Mouse (Mus musculus) R1 (cell line): ENCODE results near the gene Srgn.

ENCODE experiments used
- DNase-seq: peaks from one replicate; pipeline ENCODE4 v3.0.0-alpha.2; 2018; ENCODE audit warnings: low read depth, low spot score

Srgn gene

DNA sequence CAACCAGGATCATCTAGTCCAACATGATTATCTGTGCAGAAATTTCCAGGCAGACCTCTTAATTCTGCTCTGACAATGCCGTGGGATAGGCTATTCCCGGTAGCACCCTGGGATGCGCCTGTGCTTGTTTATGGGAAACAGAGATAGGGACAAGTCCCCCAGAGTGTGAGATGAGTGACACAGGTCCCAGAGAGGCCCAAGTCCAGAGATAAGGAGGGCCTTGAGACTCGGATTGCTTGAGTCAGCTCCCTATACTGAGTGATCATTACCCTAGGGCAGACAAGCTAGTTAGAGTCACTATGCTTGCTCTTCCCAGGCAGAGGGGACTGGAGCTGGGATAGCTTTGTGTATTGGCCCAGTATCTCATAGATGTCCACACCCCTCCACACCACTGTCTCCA lies 5.5 kb downstream of the Srgn start:
- DNase-seq = no peak

DNA sequence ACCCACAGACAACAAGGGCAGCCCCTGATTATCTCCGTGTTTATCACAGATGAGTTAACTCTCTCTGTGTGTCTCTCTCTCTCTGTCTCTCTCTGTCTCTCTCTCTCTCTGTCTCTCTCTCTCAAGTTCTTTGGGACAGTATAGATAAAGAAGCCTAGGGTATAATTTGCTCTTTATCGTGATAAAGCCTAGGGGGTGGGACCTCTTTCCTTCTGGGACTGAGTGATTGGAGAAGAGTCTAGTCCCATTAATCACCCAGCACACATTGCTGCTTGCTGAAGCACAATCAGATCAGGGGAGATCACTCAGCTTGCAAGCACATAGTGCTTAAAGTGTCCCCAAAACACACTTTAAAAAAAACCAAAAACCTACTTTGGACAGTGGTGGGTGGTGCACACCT lies 6.3 kb downstream of the Srgn start:
- DNase-seq = no peak

DNA sequence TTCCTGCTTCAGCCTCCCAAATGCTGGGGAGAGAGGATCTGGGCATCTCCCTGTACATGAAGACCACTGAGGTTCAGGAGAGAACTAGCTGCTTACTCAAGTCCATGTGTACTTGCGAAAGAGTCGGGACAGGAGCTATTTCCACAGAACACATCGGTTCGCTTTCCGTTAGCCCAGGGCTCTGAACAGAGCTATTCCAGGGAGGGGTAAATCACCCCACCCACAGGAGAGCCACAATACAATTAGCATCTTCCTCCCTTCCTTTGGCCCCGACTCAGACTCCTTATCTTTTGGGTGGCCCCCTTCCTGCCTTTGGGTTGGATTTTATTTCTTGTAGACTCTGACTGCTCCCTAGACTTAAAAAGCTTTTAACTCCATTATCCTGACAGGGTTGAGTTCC lies 9.7 kb downstream of the Srgn start:
- DNase-seq = no peak

DNA sequence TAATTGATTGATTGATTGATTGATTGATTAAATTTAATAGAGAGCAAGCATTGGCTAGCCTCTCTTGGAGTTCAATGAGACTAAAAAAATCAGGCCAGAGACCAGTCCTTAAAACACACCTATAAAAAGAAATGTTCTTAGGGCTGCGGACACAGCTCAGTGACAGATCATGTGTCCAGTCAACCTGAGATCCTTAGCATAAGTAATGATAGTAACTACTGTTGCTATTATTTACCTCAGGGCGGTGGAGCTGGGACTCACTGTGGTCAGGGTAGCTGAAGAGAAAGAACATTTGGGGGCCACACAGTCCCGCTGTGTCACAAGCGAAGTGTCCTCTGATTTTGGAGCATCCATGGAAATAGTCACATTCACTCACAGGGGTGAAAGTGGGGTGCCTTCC lies 14.4 kb downstream of the Srgn start:
- DNase-seq = no peak

DNA sequence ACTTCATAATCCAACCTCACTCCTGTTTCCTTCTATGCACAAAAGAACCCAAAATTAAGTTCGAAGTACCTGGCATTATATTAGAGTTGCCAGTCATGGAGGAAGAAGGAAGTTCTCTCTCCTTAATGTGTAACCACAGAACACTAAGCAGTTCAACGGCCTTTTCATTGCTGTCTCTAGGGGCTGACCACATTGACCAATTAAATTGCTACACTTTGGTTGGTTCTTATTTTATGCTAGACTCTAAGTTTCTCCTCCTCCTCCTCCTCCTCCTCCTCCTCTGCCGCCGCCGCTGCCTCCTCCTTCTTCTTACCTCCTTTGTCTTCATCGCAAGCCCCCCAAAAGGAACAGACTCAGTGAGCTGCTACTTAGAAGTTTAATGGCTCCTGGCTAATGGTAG lies 15.7 kb downstream of the Srgn start:
- no peak for DNase-seq

DNA sequence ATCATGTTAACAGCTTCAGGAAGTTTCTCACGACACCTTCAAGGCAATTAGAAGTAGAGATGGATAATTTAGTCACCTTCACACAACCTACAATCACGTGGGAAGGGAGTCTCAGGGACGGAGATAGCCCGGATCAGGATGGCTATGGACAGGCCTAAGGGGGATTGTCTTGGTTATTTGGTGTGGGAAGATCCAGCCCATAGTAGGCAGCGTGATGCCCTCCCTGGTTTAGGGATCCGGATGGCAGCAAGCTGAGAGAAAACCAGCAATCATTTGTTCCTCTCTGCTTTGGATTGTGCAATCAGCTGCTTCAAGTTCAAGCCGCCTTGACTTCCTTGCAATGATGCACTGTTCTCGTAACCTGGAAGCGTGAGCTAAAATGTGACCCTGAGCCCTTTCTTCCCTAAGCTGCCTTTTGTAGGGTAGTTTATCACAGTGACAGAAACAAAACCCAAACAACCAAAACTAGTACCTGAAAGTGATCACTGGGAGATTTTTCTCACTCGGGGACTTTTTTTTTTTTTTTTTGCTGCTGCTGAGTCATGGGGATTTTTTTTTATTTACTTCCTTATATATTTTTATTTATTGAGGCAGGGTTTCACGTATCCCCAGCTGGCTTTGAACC lies 18.1 kb downstream of the Srgn start:
- DNase-seq = no peak

DNA sequence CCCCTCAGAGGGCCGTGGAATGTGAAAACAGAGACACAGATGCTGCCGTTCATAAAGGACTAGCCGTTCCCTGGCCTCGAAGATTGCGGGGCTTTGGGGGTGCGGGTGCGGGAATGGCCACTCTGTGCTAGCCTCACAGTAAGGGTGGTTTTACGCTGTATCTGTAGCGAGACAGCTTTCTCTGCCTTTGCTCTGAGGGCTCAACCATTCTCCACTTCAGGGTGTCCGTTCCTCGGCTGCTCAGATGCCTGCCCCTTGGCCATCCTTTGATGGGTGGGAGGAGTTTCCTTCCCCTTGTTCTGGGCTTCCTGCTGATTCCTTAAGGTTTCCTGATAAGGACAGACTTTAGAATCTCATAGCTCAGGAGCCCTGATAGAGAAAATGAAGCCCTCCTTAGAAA lies 18.8 kb downstream of the Srgn start:
- DNase-seq = no peak

DNA sequence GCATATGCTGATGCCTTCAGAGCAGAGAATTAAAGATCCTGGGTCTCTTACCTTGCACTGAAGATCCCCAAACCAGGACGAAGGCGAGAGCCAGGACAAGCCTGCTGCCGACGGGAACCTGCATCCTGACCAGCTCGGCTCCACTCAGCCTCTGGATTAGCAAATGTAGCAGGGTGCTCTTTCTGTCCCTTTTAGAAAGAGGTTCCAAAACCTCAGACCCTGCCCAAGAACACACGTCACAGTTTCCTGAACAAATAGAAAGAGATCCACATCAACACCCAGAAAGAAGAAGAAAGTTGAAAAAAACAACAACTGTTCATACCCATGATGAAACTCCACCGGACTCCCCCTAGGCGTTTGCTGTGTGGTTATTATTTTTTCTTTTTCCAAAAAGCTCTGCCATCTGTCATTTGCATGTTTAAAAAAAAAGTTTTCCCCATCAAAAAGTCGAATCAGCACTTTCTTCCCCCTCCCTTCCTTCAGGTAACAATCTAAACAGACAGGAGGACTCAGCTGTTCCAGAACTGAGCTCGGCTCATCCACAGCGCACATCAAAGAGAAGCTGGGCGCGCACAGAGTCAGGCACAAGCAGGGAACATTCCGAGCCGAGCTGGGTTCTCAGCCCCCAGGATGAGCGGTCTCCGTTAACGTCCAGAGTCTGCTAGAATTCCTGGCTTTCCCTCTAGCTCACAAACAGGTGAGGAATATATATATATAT lies 19.5 kb downstream of the Srgn start:
- peak; percentile 57 for DNase-seq

DNA sequence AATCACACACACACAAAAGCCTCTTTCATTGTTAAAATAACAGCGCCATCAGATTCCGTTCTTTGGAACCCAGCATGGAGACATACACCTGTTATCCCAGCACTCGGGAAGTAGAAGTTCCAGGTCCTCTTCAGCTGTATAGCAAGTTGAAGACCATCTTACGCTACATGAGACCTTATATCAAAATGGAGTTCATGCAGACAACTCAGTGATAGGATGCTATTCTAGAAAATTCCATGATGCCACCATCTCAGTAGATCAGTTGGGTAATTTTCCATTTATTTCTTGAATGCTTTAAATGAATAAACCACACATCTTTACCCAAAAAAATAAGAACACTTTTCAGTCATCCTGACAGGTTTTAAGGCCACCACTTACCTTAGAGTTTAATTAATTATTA lies 20.2 kb downstream of the Srgn start:
- no peak for DNase-seq

DNA sequence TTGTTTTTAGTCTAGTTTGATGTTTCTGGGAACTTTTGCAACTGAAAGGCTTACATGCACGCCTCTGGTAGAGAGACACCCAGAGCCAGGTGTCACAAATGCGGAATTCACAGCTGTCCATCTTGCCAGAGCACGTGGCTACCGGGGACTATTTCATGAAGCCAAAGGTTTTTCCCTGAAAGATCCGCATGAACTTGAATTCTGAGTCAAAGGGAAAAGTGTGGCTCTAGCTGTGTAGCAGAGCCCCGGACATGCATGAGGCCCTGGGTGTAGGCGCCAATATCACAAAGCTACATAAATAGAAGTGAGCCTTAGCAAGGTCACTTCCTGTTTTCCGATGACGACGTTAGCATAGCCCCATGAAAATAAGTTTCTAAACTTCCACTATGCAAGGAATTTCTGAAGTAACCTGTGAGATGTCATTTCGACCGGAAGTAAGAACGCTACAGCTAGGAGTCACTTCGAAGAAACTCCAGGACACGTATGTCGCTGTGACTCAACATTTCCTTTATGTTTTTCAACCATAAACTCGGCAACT lies 21.2 kb downstream of the Srgn start:
- no peak for DNase-seq

DNA sequence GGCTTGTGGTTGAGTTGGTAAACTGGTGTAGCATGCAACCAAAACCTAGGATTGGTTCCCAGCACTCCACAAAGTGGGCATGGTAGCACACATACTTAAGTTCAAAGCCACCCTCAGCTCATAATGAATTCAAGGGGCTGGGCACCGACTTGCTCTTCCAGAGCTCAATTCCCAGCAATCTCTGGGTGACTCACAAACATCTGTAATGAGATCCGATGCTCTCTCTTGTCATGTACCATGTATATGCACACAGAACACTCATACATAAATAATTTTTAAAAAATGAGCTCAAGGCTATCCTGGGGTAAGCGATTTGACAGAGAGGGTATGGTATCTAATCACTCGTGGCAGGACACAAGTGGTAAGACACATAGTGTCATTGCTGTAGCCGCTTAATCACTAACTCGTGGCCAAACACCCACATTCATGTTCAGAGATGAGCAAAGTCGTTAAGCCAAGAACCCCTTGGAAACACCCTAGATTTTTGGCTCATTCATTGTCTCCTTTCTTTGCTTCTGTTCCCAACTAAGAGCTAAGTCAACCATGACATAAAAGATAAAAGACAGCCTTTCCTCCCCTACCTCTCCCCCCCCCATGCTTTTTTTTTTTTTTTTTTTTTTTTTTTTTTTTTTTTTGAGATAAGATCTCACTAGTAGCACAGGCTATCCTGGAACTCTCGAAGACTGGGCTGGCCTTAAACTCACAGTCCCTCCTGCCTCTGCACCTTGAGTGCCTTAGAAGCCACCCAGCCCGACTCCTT lies 21.8 kb downstream of the Srgn start:
- no peak for DNase-seq

DNA sequence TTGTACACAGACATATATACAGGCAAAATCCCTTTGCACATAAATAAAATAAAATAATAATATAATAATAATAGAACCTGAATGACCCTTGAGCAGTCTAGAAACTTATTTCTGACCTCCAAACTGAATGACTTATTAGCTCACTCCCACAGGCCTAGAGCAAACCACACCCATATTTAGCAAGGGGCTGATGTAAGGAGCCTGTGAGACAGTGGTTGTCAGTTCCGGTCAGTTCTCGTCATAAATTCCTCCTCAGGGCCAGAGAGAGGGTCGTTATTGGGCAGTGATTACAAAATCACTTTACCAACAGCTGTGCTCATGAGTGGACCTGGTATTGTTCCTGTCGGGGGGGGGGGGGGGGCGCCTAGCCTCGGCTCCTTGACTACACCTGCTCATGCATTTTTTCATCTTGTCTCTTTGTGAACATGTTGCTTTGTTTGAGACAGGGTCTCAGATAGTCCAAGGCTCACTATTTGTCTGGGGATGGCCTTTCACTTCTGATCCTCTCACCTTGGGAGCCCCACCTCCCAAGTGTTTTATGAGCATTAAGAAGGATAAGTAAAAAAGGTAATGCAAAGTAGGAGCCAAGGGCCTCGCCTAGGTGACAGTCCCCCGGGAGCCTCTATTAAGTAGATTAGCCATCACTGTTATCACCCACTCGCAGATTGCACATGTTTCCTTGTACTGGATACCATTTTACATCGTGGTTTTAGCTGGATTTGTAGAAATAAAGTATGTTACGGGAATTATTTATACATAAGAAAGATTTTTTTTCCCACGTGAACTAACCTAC lies 23.2 kb downstream of the Srgn start:
- DNase-seq = no peak

DNA sequence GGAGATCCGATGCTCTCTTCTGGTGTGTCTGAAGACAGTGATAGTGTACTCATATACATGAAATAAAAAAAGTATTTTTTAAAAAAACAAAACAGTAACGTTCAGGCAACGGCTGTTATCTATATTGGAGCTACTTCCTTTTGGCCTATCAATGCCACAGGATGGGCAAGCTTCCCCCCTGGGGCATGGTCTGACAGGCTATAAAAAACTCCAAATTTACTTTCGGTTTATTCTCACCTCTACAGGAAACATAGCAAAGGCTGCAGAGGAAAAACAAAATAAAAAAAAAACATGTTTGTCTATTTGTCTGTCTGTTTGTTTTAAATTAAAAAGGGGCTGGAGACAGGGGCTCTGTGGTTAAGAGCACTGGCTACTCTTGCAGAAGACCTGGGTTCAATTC lies 23.9 kb downstream of the Srgn start:
- DNase-seq = no peak

DNA sequence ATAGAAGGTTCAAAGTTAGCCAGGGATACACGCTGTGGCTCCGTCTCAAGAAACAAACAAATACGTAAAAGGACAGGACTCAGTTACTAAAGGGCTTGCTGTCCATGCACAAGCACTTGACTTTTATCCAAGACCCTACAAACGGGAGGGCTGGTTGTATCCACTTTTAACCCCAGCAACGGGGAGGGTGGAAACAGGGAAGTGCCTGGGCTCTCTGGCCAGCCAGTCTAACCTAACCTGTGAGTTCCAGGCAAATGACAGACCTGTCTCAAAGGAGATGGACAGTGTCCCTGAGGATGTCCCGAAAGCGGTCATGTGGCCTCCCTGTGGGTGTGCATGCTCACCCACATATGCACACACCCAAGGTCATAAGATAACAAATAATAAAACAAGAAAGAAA lies 25.3 kb downstream of the Srgn start:
- DNase-seq = no peak

DNA sequence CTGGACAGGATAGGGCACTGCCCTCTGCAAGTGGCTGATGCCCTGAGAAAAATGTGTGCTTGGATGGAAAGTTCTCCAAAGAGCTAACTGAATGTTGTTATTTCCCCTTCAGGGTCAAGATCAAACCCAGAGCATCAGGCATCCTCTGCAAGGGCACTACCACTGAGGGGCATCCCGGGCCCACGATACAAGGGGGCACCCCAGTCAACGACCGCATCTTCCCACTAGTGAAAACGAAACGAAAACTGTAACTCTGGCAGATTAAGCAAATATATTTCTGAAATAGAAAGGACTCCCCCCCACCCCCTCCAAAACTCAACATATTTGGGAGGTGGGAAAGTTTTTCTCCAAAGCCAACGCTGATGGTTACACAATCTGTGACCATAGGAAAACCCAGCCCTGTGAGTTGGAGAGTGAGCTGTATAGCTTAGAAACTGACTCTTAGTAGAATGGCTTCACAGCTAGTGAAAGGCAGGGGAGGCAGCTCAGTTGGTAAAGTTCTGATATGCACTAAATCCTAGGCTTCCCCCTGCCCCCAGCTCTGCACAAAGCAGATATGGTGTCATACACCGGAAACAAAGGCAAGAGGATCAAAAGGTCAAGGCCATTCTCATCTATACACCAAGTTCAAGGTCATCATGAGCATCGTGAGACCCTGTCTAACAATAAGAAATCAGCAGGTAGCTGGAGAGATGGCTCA lies 26.2 kb downstream of the Srgn start:
- DNase-seq = peak; percentile 50

DNA sequence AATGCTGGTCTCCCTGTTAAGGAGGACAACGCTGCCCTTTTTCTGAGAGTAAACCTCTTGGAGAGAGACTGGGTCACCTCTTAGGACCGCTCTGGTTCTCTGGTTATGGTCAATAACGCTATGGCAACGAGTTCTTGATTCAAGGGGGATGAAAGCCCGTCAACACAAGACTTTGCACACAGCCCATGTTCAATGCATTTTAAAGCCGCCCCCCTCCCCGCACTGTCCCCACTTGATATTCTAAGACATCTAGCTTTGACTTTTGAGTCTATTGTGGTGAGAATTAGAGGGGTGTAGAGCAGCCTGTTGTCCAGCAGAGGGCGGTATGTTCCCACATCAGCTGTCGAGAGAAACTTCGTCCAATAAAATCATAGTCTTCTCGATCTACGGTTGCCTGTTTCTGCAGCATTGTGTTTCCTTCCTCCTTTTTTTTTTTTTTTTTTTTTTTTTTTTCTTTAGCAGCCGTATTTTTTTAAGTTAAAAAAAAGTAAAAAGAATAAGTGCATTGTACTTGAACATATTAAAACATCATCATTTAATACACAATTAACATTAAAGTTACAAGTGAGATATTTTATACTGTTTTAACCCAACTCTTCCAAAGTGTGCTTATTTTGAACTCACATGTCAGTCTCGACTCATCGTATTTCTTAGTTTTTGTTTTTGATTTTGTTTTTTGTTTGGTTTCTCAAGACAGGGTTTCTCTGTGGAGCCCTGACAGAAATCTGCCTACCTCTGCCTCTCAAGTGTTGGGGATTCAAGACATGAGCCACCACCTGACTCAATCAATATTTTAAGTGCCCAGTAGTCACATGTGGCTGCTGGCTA lies 26.9 kb downstream of the Srgn start:
- peak; percentile 80 for DNase-seq

DNA sequence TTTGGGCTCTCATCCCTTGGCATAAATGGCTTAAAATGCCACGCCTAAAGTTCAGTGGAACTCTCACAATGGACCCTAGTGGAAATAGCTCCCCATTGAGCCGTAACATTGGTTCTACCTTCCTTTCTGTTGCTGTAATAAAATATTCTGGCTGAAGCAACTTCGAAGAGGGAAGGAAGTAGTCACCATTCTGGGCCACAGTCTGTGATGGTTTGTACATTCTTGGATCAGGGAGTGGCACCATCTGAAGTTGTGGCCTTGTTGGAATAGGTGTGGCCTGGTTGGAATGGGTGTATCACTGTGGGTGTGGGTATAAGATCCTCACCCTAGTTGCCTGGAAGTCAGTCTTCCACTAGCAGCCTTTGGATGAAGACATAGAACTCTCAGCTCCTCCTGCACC lies 35.6 kb downstream of the Srgn start:
- DNase-seq = peak; percentile 50

DNA sequence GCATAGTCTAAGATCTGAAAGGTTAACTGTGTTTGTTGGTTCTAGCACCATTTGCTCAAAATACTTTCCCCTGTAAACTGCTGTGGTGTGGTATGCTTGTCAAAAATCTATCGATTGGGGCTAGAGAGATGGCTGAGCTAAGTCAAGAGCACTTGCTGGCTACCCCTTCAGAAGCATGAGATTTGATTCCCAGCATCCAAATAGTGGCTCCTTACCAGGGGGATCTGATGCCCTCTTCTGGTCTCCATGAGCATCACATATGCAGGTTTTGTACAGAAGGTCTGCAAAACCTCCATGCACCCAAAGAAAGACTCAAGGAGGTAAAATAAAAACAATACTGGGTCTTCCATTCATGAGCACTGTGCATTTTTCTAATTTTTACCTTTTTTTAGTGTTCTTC lies 39.0 kb downstream of the Srgn start:
- DNase-seq = peak; percentile 85

DNA sequence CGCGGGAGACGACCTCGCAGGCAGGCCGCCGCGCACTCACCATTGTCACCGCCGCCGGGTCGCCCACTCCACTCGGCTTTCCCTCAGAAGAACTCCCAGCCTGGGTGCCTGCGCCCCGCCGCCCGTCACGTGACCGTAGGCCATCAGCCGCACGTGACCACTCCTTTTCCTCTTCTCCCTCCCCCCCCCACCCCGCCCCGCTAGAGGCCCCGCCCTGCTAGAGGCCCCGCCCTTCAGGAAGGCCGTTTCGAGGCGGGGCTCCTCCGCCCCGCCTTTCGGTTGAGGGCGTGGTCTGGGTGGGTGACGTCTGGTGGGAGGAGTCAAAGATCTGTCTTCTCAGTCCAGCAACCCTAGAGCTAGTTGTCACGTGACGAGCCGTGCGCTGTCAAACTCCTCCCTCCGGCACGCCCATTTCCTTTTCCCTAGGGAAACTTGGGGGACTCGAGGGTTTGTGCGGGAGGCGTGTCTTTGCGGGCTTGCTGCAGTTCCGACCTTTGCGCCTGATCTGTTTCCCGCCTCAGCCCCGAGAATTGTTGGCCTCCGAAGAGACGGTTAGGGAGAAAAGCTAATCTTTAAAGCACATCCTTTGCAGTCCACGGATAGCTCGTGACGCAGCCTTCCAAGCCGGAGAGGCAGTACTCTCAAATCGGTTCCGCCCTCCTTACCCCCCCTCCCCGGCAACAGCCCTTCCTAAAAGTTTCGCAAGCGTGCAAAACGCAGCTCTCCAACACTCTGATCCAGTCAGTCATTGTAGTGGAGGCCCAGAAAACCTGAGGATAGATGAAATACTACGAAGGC lies 40.4 kb downstream of the Srgn start, which contains the start of gene Vps26a:
Gene Vps26a (minus strand): TSS at position 188 of the 798 bp plus-strand sequence.
- DNase-seq = peak; percentile 99
